Mouse (Mus musculus) kidney, postnatal 36 days (tissue): Measurements from ENCODE around the gene Krtcap2.

ENCODE experiments used
- DNase-seq, 2 experiments: peaks; one replicate each; pipeline ENCODE4 v3.0.0; 2021 to 2022; ENCODE audit warnings: mixed read lengths in 2 of 2

The Krtcap2 gene

GRCm38 (mm10) chr3:89250435-89251040, 4.8 kb downstream of the Krtcap2 start:
- DNase-seq: peak; percentile 88 to 91

- DNase-seq: peak; percentile 84 to 88
Observed at GRCm38 (mm10) chr3:89251365-89251895, 5.7 kb downstream of the Krtcap2 start.

- DNase-seq: no peak
Observed at GRCm38 (mm10) chr3:89254994-89255393, 9.2 kb downstream of the Krtcap2 start.

- DNase-seq: no peak
Observed at GRCm38 (mm10) chr3:89256177-89256576, 10.4 kb downstream of the Krtcap2 start.

- DNase-seq: no peak
Observed at GRCm38 (mm10) chr3:89259076-89259475, 13.3 kb downstream of the Krtcap2 start, which contains the start of gene Dpm3. Gene Dpm3, plus strand, starts transcription at chr3:89259358.

GRCm38 (mm10) chr3:89260211-89260610, 14.4 kb downstream of the Krtcap2 start:
- no peak for DNase-seq

- peak; percentile 46 to 62 for DNase-seq
Observed at GRCm38 (mm10) chr3:89262417-89262816, 16.7 kb downstream of the Krtcap2 start.

- DNase-seq: peak; percentile 87
Observed at GRCm38 (mm10) chr3:89266439-89266893, 20.7 kb downstream of the Krtcap2 start.

- DNase-seq: no peak
Observed at GRCm38 (mm10) chr3:89268916-89269315, 23.1 kb downstream of the Krtcap2 start.

- DNase-seq: peak; percentile 89 to 95
Observed at GRCm38 (mm10) chr3:89270051-89270755, 24.4 kb downstream of the Krtcap2 start, which contains the start of gene Slc50a1. Gene Slc50a1, minus strand, starts transcription at chr3:89270570.

GRCm38 (mm10) chr3:89270891-89271290, 25.1 kb downstream of the Krtcap2 start:
- peak in 1 of 2 experiments; percentile 51 for DNase-seq

- DNase-seq: peak; percentile 50 to 67
Observed at GRCm38 (mm10) chr3:89271760-89272159, 26.0 kb downstream of the Krtcap2 start.

- DNase-seq: peak; percentile 39 to 65
Observed at GRCm38 (mm10) chr3:89276061-89276460, 30.3 kb downstream of the Krtcap2 start.

GRCm38 (mm10) chr3:89277281-89278021, 31.7 kb downstream of the Krtcap2 start:
- peak; percentile 41 to 65 for DNase-seq

- DNase-seq: peak; percentile 85 to 94
Observed at GRCm38 (mm10) chr3:89278107-89278506, 32.3 kb downstream of the Krtcap2 start.

GRCm38 (mm10) chr3:89278643-89279042, 32.9 kb downstream of the Krtcap2 start:
- peak in 1 of 2 experiments; percentile 32 for DNase-seq

GRCm38 (mm10) chr3:89279153-89279890, 33.6 kb downstream of the Krtcap2 start:
- peak; percentile 94 to 96 for DNase-seq

- peak; percentile 51 to 66 for DNase-seq
Observed at GRCm38 (mm10) chr3:89280050-89280605, 34.4 kb downstream of the Krtcap2 start.

- peak; percentile 88 to 91 for DNase-seq
Observed at GRCm38 (mm10) chr3:89280606-89281511, 35.1 kb downstream of the Krtcap2 start, which contains the start of gene Efna1. Gene Efna1, minus strand, starts transcription at chr3:89281142.

GRCm38 (mm10) chr3:89281579-89282290, 36.0 kb downstream of the Krtcap2 start:
- DNase-seq: peak; percentile 88 to 96
